Mouse (Mus musculus) C2C12 (cell line): Measurements from ENCODE around the gene Tex2. TPM values are rescaled to one million over a fixed set of nuclear protein-coding genes. Genes with fewer than 3 reads are reported as not detected.

ENCODE experiments used
- H3K27me3 ChIP-seq: one replicate; pipeline ENCODE4 v1.6.1; 2011; ENCODE audit not compliant: control insufficient read depth, insufficient read depth, insufficient read length
- H3K36me3 ChIP-seq: one replicate; pipeline ENCODE4 v1.6.1; 2011; ENCODE audit not compliant: control insufficient read depth, insufficient read depth
- H3K4me3 ChIP-seq: one replicate; pipeline ENCODE4 v1.5.1; 2011; ENCODE audit warnings: mild to moderate bottlenecking, control low read depth; ENCODE audit not compliant: poor library complexity, insufficient read depth, severe bottlenecking
- H3K79me2 ChIP-seq: one replicate; pipeline ENCODE4 v1.6.1; 2011; ENCODE audit not compliant: control insufficient read depth, insufficient read depth
- H3K79me3 ChIP-seq: one replicate; pipeline ENCODE4 v1.6.1; 2011; ENCODE audit warnings: low read depth, control low read depth
- H3ac ChIP-seq: one replicate; pipeline ENCODE3; 2011; ENCODE audit warnings: low read depth; ENCODE audit not compliant: control insufficient read depth, insufficient read length
- CEBPB ChIP-seq: IDR thresholded peaks from one replicate; pipeline ENCODE4 v1.6.1; 2011; ENCODE audit warnings: low read depth, mild to moderate bottlenecking, control low read depth, moderate library complexity
- CTCF ChIP-seq: IDR thresholded peaks from one replicate; pipeline ENCODE4 v1.5.1; 2011; ENCODE audit not compliant: control insufficient read depth, insufficient read depth, insufficient read length
- FOSL1 ChIP-seq: IDR thresholded peaks from one replicate; pipeline ENCODE4 v1.8.0; 2011; ENCODE audit warnings: mild to moderate bottlenecking, low read length; ENCODE audit not compliant: poor library complexity, insufficient read depth, severe bottlenecking
- MAX ChIP-seq: IDR thresholded peaks from one replicate; pipeline ENCODE4 v1.6.1; 2011; ENCODE audit warnings: mild to moderate bottlenecking, control low read depth
- MYOD1 ChIP-seq: IDR thresholded peaks from one replicate; pipeline ENCODE4 v1.6.1; 2011; ENCODE audit warnings: low read depth; ENCODE audit not compliant: control insufficient read depth, insufficient read length
- MYOG ChIP-seq: IDR thresholded peaks from one replicate; pipeline ENCODE4 v1.6.1; 2011; ENCODE audit not compliant: control insufficient read depth, insufficient read length; ENCODE audit errors: extremely low read depth
- USF1 ChIP-seq: IDR thresholded peaks from one replicate; pipeline ENCODE4 v1.6.1; 2011; ENCODE audit warnings: low read depth, mild to moderate bottlenecking, control low read depth, moderate library complexity
- polyA plus RNA-seq: library from polyadenylated mRNA; unstranded; fragments of >200 nt; fragmentation: generic; extraction: Trizol; gene quantifications from one replicate; pipeline ENCODE4 v1.2.1, GENCODE M21; 2012; ENCODE audit warnings: missing spikeins

Tex2 gene
- polyA plus RNA-seq, 1 experiment: 5.9 TPM

GRCm38 (mm10) chr11:106513166-106513565 lies 100.1 kb downstream of the Tex2 start:
- no peaks in the 10 kb centered on the region for H3K79me3 ChIP-seq
- peaks cover 13% of the 10 kb centered on the region for H3K36me3 ChIP-seq
- no peak overlapping the region for H3ac ChIP-seq
- no peaks in the 10 kb centered on the region for H3K27me3 ChIP-seq
- no peak overlapping the region for H3K4me3 ChIP-seq
- H3K79me2 ChIP-seq: no peaks in the 10 kb centered on the region
- TF ChIP-seq FOSL1 (no peak), MAX (no peak), USF1 (no peak), CTCF (no peak), MYOD1 (no peak), CEBPB (no peak), MYOG (no peak)

DNA sequence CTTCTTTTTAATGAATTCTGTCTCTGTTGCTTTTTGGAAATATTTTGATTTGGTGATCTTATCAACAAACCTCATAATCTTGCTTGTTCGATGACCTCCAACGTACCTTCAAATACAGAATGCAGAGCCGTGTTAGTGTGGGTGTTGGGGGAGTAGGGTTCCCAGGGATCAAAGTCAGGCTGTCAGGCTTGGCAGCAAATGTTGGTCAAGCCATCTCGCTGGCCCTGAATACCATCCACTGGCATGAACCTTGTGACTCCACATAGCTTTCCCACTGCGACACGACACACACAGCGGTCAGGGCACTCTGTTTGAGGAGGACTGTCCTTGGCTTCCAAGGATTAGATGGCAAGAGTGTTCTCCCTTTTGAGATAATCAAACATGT lies 101.2 kb downstream of the Tex2 start:
- Histone ChIP-seq H3ac (no peak overlapping the region), H3K79me3 (no peaks in the 10 kb centered on the region), H3K79me2 (no peaks in the 10 kb centered on the region), H3K4me3 (no peak overlapping the region), H3K27me3 (no peaks in the 10 kb centered on the region), H3K36me3 (peaks cover 16% of the 10 kb centered on the region)
- TF ChIP-seq MYOG: no peak
- TF ChIP-seq CEBPB: no peak
- no peak for TF ChIP-seq MYOD1

DNA sequence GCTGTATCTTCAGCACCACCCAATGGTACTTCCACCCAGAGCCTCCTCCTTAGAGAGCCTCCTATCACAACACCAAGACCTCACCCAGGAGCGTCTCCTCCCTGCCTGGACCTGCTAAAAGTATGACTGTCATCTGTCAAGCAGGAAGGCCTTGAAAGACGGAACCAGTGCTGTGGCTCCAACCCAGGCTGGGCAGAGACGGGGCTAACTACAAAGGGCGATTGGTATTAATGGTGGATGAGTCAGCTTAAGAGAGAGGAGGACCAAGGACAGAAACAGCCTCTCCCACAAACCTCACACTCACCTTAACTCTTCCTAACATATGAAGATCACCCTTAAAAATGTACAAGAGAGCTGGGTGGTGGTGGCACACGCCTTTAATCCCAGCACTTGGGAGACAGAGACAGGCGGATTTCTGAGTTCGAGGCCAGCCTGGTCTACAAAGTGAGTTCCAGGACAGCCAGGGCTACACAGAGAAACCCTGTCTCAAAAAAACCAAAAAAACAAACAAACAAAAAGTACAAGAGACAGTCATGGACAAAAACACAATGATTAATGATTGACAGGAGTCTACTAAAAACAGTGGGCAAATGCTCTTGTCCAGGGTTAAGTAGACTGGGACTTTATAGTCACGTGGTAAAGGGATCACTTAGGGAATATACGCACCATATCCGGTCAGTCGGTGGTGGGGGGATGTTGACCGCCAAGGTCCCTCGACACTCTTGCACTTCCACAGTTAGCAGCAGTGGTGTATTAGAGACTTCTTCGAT lies 101.8 kb downstream of the Tex2 start:
- Histone ChIP-seq H3ac (no peak overlapping the region), H3K36me3 (peaks cover 16% of the 10 kb centered on the region), H3K4me3 (no peak overlapping the region), H3K79me3 (no peaks in the 10 kb centered on the region), H3K27me3 (no peaks in the 10 kb centered on the region), H3K79me2 (no peaks in the 10 kb centered on the region)
- TF ChIP-seq MAX (no peak), USF1 (no peak), MYOG (no peak), CEBPB (no peak), FOSL1 (no peak), MYOD1 (no peak), CTCF (no peak)

DNA sequence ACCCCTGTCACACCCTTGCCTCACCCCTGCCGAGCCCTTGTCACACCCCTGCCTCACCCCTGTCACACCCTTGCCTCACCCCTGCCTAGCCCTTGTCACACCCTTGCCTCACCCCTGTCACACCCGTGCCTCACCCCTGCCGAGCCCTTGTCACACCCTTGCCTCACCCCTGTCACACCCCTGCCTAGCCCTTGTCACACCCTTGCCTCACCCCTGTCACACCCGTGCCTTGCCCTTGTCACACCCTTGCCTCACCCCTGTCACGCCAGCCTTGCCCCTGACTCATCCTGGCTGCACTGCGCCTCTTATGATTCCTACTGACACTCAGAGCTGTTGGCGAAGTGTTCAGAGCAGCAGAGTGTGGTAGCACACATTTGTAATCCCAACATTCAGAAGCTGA lies 105.6 kb downstream of the Tex2 start:
- Histone ChIP-seq H3ac (no peak overlapping the region), H3K27me3 (no peaks in the 10 kb centered on the region), H3K79me2 (no peaks in the 10 kb centered on the region), H3K79me3 (no peaks in the 10 kb centered on the region), H3K4me3 (no peak overlapping the region), H3K36me3 (peaks cover 16% of the 10 kb centered on the region)
- TF ChIP-seq FOSL1: no peak

- TF ChIP-seq CEBPB (no peak), MYOG (no peak), MYOD1 (no peak), FOSL1 (no peak), MAX (no peak), USF1 (no peak), CTCF (no peak)
- H3K27me3 ChIP-seq: no peaks in the 10 kb centered on the region
- H3K79me3 ChIP-seq: no peaks in the 10 kb centered on the region
- peaks cover 20% of the 10 kb centered on the region for H3K36me3 ChIP-seq
- peaks cover 3% of the 10 kb centered on the region for H3K79me2 ChIP-seq
- no peak overlapping the region for H3ac ChIP-seq
- no peak overlapping the region for H3K4me3 ChIP-seq
Measured at GRCm38 (mm10) chr11:106506211-106506610, 107.0 kb downstream of the Tex2 start.

DNA sequence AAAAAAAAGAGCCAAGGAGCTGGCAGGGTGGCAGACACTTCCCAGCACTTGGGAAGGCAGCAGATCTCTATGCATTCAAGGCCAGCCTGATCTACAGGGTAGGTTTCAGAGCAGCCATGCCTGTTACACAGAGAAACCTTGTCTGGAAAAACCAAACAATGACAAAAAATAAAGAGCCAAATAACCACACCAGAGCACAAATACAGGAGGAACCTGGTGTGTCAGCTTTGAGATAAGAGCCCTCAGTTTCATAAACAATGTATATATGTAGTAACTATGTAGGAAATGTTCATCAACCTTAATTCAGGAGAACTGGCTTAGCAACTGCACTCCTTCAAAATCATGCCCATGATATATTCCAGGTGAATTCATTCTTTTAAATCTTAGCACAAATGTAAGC lies 109.1 kb downstream of the Tex2 start:
- Histone ChIP-seq H3K27me3 (no peaks in the 10 kb centered on the region), H3K4me3 (no peak overlapping the region), H3K79me3 (no peaks in the 10 kb centered on the region), H3K79me2 (peaks cover 8% of the 10 kb centered on the region), H3ac (no peak overlapping the region), H3K36me3 (peaks cover 20% of the 10 kb centered on the region)
- no peak for TF ChIP-seq CEBPB
- TF ChIP-seq FOSL1: no peak
- no peak for TF ChIP-seq MYOD1
- TF ChIP-seq MAX: no peak
- TF ChIP-seq MYOG: no peak
- no peak for TF ChIP-seq USF1
- no peak for TF ChIP-seq CTCF
